ENCODE assay signal across 8 mouse cellular contexts in genomic region chr9:50734989-50735388, GRCm38 (mm10). TPM values are rescaled to one million over a fixed set of nuclear protein-coding genes. Genes with fewer than 3 reads are reported as not detected.
A peak's percentile ranks its signal among the peaks of the same experiment; 100 is the strongest.
DNase-seq lines count a peak whose midpoint lies in the region; ATAC-seq and TF ChIP-seq lines count a peak whose summit lies in the region.

No protein-coding gene starts in this region.

- peak; percentile 37; the same call in 1 of the 2 replicates for TF ChIP-seq CTCF in testis, adult 2 months (IDR thresholded peaks at IDR 0.05; ENCODE audit: control insufficient read depth, insufficient read depth, insufficient replicate concordance, low read depth, low read length)
- peak; percentile 87 for TF ChIP-seq CTCF in brain, embryonic 14.5 days (IDR thresholded peaks at IDR 0.05; ENCODE audit: borderline replicate concordance, extremely low read depth, insufficient read depth, insufficient read length)
- TF ChIP-seq CTCF in hindbrain, postnatal 0 days (IDR thresholded peaks at IDR 0.05; ENCODE audit: low read depth), result peak; percentile 86
- peak; percentile 80 for TF ChIP-seq CTCF in liver, embryonic 14.5 days (IDR thresholded peaks at IDR 0.05; ENCODE audit: low read depth)

- TF ChIP-seq EP300 in liver, embryonic 14.5 days (IDR thresholded peaks at IDR 0.05; ENCODE audit: low read depth), result no peak

- H3K27me3 ChIP-seq in testis, adult 2 months (ENCODE audit: control insufficient read depth, insufficient read depth, low read length), result no peaks in the 10 kb centered on the region
- no peaks in the 10 kb centered on the region for H3K27me3 ChIP-seq in forebrain, embryonic 15.5 days
- no peaks in the 10 kb centered on the region for H3K27me3 ChIP-seq in hindbrain, postnatal 0 days (ENCODE audit: insufficient read depth, low read length)
- H3K27me3 ChIP-seq in liver, embryonic 14.5 days (ENCODE audit: control insufficient read depth, insufficient read depth, low read length), result no peaks in the 10 kb centered on the region

- WGBS in forebrain, embryonic 15.5 days, result 3% methylated on average over 9 of the region's 9 CpGs
- WGBS in hindbrain, postnatal 0 days, result 3% methylated on average over 9 of the region's 9 CpGs
- WGBS in liver, embryonic 14.5 days (ENCODE audit: insufficient replicate concordance), result 1% methylated on average over 9 of the region's 9 CpGs

- H3K9me3 ChIP-seq in forebrain, embryonic 15.5 days, result no peaks in the 10 kb centered on the region
- no peaks in the 10 kb centered on the region for H3K9me3 ChIP-seq in hindbrain, postnatal 0 days (ENCODE audit: low read length)
- no peaks in the 10 kb centered on the region for H3K9me3 ChIP-seq in liver, embryonic 14.5 days (ENCODE audit: control insufficient read depth, low read length)

- H3K4me2 ChIP-seq in forebrain, embryonic 15.5 days (replicated peaks), result peak overlapping the region; percentile 29; the same call in 1 of the 2 replicates
- H3K4me2 ChIP-seq in hindbrain, postnatal 0 days (ENCODE audit: low read depth, low read length), result peak overlapping the region; percentile 47
- H3K4me2 ChIP-seq in liver, embryonic 14.5 days (ENCODE audit: low read depth), result no peak overlapping the region

- H3K36me3 ChIP-seq in testis, adult 2 months (ENCODE audit: control insufficient read depth, insufficient read depth, low read length), result no peaks in the 10 kb centered on the region
- no peaks in the 10 kb centered on the region for H3K36me3 ChIP-seq in forebrain, embryonic 15.5 days
- H3K36me3 ChIP-seq in hindbrain, postnatal 0 days (ENCODE audit: insufficient read depth, low read length), result no peaks in the 10 kb centered on the region
- H3K36me3 ChIP-seq in liver, embryonic 14.5 days (replicated peaks; ENCODE audit: control insufficient read depth, insufficient read depth, low read depth), result no peaks in the 10 kb centered on the region

- no peak for ATAC-seq in forebrain, embryonic 15.5 days (replicated peaks)
- no peak for ATAC-seq in hindbrain, postnatal 0 days
- ATAC-seq in liver, embryonic 14.5 days (ENCODE audit: insufficient read depth), result no peak

- no peak overlapping the region for H3K4me3 ChIP-seq in testis, adult 2 months (ENCODE audit: control insufficient read depth, low read depth, low read length)
- no peak overlapping the region for H3K4me3 ChIP-seq in forebrain, embryonic 15.5 days
- no peak overlapping the region for H3K4me3 ChIP-seq in hindbrain, postnatal 0 days (ENCODE audit: low read length)
- no peak overlapping the region for H3K4me3 ChIP-seq in liver, embryonic 14.5 days (ENCODE audit: insufficient read depth in 1 of 2, low read depth in 2 of 2, low read length in 2 of 2)

- no peak overlapping the region for H3K9ac ChIP-seq in forebrain, embryonic 15.5 days (replicated peaks)
- H3K9ac ChIP-seq in hindbrain, postnatal 0 days (replicated peaks; ENCODE audit: low read length), result no peak overlapping the region
- no peak overlapping the region for H3K9ac ChIP-seq in liver, embryonic 14.5 days (replicated peaks)

- no peak overlapping the region for H3K27ac ChIP-seq in testis, adult 2 months (ENCODE audit: control insufficient read depth, insufficient read depth, low read depth, low read length)
- no peak overlapping the region for H3K27ac ChIP-seq in forebrain, embryonic 15.5 days (replicated peaks)
- no peak overlapping the region for H3K27ac ChIP-seq in hindbrain, postnatal 0 days
- H3K27ac ChIP-seq in liver, embryonic 14.5 days, result no peak overlapping the region

- no peak for DNase-seq in testis, postnatal 14 days (ENCODE audit: low spot score)
- DNase-seq in brain, embryonic 14.5 days (ENCODE audit: low read depth), result peak; percentile 82
- peak; percentile 85 for DNase-seq in hindbrain, postnatal 0 days (ENCODE audit: low spot score)
- peak in 2 of 3 experiments; percentile 16 to 18 for DNase-seq in liver, embryonic 14.5 days (ENCODE audit: low read depth in 3 of 3, low spot score in 3 of 3)
- DNase-seq in retina, embryonic 14.5 days (ENCODE audit: low spot score), result peak; percentile 87
- no peak for DNase-seq in spleen, postnatal 4 days (ENCODE audit: low spot score in 2 of 2)

- peaks cover 8% of the 10 kb centered on the region for H3K4me1 ChIP-seq in testis, adult 2 months (ENCODE audit: control insufficient read depth, insufficient read depth, low read length)
- peaks cover 24% of the 10 kb centered on the region for H3K4me1 ChIP-seq in forebrain, embryonic 15.5 days
- peaks cover 4% of the 10 kb centered on the region; the same call in 1 of the 2 replicates for H3K4me1 ChIP-seq in hindbrain, postnatal 0 days (ENCODE audit: insufficient read depth, low read length)
- H3K4me1 ChIP-seq in liver, embryonic 14.5 days (replicated peaks; ENCODE audit: control insufficient read depth in 2 of 2, insufficient read depth in 2 of 2, low read length in 1 of 2), result peaks cover 4 to 5% of the 10 kb centered on the region in 2 experiments; a peak in 1 of 4 replicates

- TF ChIP-seq POLR2A in testis, adult 2 months (IDR thresholded peaks at IDR 0.05; ENCODE audit: control insufficient read depth, low read depth, low read length), result no peak
- TF ChIP-seq POLR2A in brain, embryonic 14.5 days (IDR thresholded peaks at IDR 0.05; ENCODE audit: borderline replicate concordance, extremely low read depth, insufficient read depth, insufficient read length, poor library complexity, severe bottlenecking), result no peak

RNA-seq across cellular contexts. Expression of gene Dixdc1, which starts 4.3 kb away (rescaled TPM):
- 14.1 and 15.0 TPM in 2 replicates for polyA plus RNA-seq in testis, adult 2 months (2012; rRNA removed)
- polyA plus RNA-seq in brain, embryonic 14.5 days (2012; rRNA removed), result 29.9 and 40.6 TPM in 2 replicates
- 24.7 and 26.9 TPM in 2 replicates for polyA plus RNA-seq in forebrain, embryonic 15.5 days (2015; fragmentation: Nextera tagmentation; extraction: Ambion mirVana)
- 40.3 and 50.7 TPM in 2 replicates for total RNA-seq in hindbrain, postnatal 0 days (2014; rRNA removed)
- 24.4 and 26.0 TPM in 2 replicates for polyA plus RNA-seq in hindbrain, postnatal 0 days (2015; fragmentation: Nextera tagmentation; extraction: Ambion mirVana)
- 0.56 and 0.57 TPM in 2 replicates for polyA plus RNA-seq in liver, embryonic 14.5 days (2012; rRNA removed)
- 0.84 and 1.2 TPM in 2 replicates for polyA plus RNA-seq in liver, embryonic 14.5 days (2014; fragmentation: Nextera tagmentation; extraction: Ambion mirVana)

RNA-seq across cellular contexts. Expression of gene 2310030G06Rik, which starts 11.3 kb away (rescaled TPM):
- 1.6 and 2.1 TPM in 2 replicates for polyA plus RNA-seq in testis, adult 2 months (2012; rRNA removed)
- polyA plus RNA-seq in brain, embryonic 14.5 days (2012; rRNA removed), result 1.2 and 1.7 TPM in 2 replicates
- polyA plus RNA-seq in forebrain, embryonic 15.5 days (2015; fragmentation: Nextera tagmentation; extraction: Ambion mirVana), result 1.4 and 1.5 TPM in 2 replicates
- 0.79 and 2.4 TPM in 2 replicates for total RNA-seq in hindbrain, postnatal 0 days (2014; rRNA removed)
- polyA plus RNA-seq in hindbrain, postnatal 0 days (2015; fragmentation: Nextera tagmentation; extraction: Ambion mirVana), result 2.7 and 3.0 TPM in 2 replicates
- 1.8 and 2.2 TPM in 2 replicates for polyA plus RNA-seq in liver, embryonic 14.5 days (2012; rRNA removed)
- polyA plus RNA-seq in liver, embryonic 14.5 days (2014; fragmentation: Nextera tagmentation; extraction: Ambion mirVana), result 2.1 and 2.3 TPM in 2 replicates

RNA-seq across cellular contexts. Expression of gene Cryab, which starts 16.1 kb away (rescaled TPM):
- polyA plus RNA-seq in testis, adult 2 months (2012; rRNA removed), result 4.4 and 6.0 TPM in 2 replicates
- polyA plus RNA-seq in brain, embryonic 14.5 days (2012; rRNA removed), result 5.7 and 6.1 TPM in 2 replicates
- polyA plus RNA-seq in forebrain, embryonic 15.5 days (2015; fragmentation: Nextera tagmentation; extraction: Ambion mirVana), result 13.1 and 14.1 TPM in 2 replicates
- 8.7 and 9.1 TPM in 2 replicates for total RNA-seq in hindbrain, postnatal 0 days (2014; rRNA removed)
- polyA plus RNA-seq in hindbrain, postnatal 0 days (2015; fragmentation: Nextera tagmentation; extraction: Ambion mirVana), result 31.2 and 31.4 TPM in 2 replicates
- 1.7 and 2.7 TPM in 2 replicates for polyA plus RNA-seq in liver, embryonic 14.5 days (2012; rRNA removed)
- 4.5 and 4.7 TPM in 2 replicates for polyA plus RNA-seq in liver, embryonic 14.5 days (2014; fragmentation: Nextera tagmentation; extraction: Ambion mirVana)

RNA-seq across cellular contexts. Expression of gene Hspb2, which starts 17.2 kb away (rescaled TPM):
- polyA plus RNA-seq in testis, adult 2 months (2012; rRNA removed), result 2.3 and 3.6 TPM in 2 replicates
- 1.3 and 1.8 TPM in 2 replicates for polyA plus RNA-seq in brain, embryonic 14.5 days (2012; rRNA removed)
- 1.4 TPM in 1 of 2 replicates, not detected in the other for polyA plus RNA-seq in forebrain, embryonic 15.5 days (2015; fragmentation: Nextera tagmentation; extraction: Ambion mirVana)
- total RNA-seq in hindbrain, postnatal 0 days (2014; rRNA removed), result 5.4 TPM in 1 of 2 replicates, not detected in the other
- polyA plus RNA-seq in hindbrain, postnatal 0 days (2015; fragmentation: Nextera tagmentation; extraction: Ambion mirVana), result 2.2 and 2.9 TPM in 2 replicates
- polyA plus RNA-seq in liver, embryonic 14.5 days (2012; rRNA removed), result 0.20 and 0.35 TPM in 2 replicates
- polyA plus RNA-seq in liver, embryonic 14.5 days (2014; fragmentation: Nextera tagmentation; extraction: Ambion mirVana), result not detected in 2 replicates

RNA-seq across cellular contexts. Expression of gene Fdxacb1, which starts 33.0 kb away (rescaled TPM):
- 5.3 and 5.8 TPM in 2 replicates for polyA plus RNA-seq in testis, adult 2 months (2012; rRNA removed)
- 8.0 and 8.3 TPM in 2 replicates for polyA plus RNA-seq in brain, embryonic 14.5 days (2012; rRNA removed)
- polyA plus RNA-seq in forebrain, embryonic 15.5 days (2015; fragmentation: Nextera tagmentation; extraction: Ambion mirVana), result 10.9 and 11.0 TPM in 2 replicates
- 8.9 and 11.7 TPM in 2 replicates for total RNA-seq in hindbrain, postnatal 0 days (2014; rRNA removed)
- 9.6 and 12.0 TPM in 2 replicates for polyA plus RNA-seq in hindbrain, postnatal 0 days (2015; fragmentation: Nextera tagmentation; extraction: Ambion mirVana)
- 4.0 and 5.2 TPM in 2 replicates for polyA plus RNA-seq in liver, embryonic 14.5 days (2012; rRNA removed)
- polyA plus RNA-seq in liver, embryonic 14.5 days (2014; fragmentation: Nextera tagmentation; extraction: Ambion mirVana), result 9.4 and 12.8 TPM in 2 replicates

Comparison
In these comparisons a context has a peak if more than half of its experiments do, and no peak if none do; other contexts are left out.
1. CTCF ChIP-seq: peak in every context shown above with its lines; median percentile 87 in brain, embryonic 14.5 days; 86 in hindbrain, postnatal 0 days; 80 in liver, embryonic 14.5 days; 37 in testis, adult 2 months.
2. DNase-seq: peak in brain, embryonic 14.5 days (single experiment), hindbrain, postnatal 0 days (single experiment), liver, embryonic 14.5 days (2 of 3) and retina, embryonic 14.5 days (single experiment); none in testis, postnatal 14 days (single experiment) and spleen, postnatal 4 days (0 of 2).